Mouse (Mus musculus) myocyte (in vitro differentiated cells): ENCODE measurements around the gene Kbtbd13.

ENCODE experiments used
- E2F4 ChIP-seq: IDR thresholded peaks from one replicate; pipeline ENCODE4 v1.6.1; 2011; ENCODE audit warnings: mild to moderate bottlenecking, control low read depth, moderate library complexity; ENCODE audit not compliant: insufficient read depth
- MAX ChIP-seq: IDR thresholded peaks from one replicate; pipeline ENCODE4 v1.6.1; 2011; ENCODE audit warnings: low read depth, mild to moderate bottlenecking, control low read depth
- POLR2A ChIP-seq: IDR thresholded peaks from one replicate; pipeline ENCODE4 v1.6.1; 2011; ENCODE audit warnings: low read depth, mild to moderate bottlenecking, control low read depth, moderate library complexity; ENCODE audit not compliant: insufficient read length
- REST ChIP-seq: IDR thresholded peaks from one replicate; pipeline ENCODE4 v1.6.1; 2011; ENCODE audit warnings: mild to moderate bottlenecking, control low read depth, moderate library complexity; ENCODE audit not compliant: insufficient read depth, insufficient read length
- TCF12 ChIP-seq: IDR thresholded peaks from one replicate; pipeline ENCODE4 v1.6.1; 2011; ENCODE audit warnings: mild to moderate bottlenecking, control low read depth; ENCODE audit not compliant: poor library complexity, insufficient read depth, severe bottlenecking
- USF1 ChIP-seq: IDR thresholded peaks from one replicate; pipeline ENCODE4 v1.6.1; 2011; ENCODE audit warnings: low read depth, mild to moderate bottlenecking, control low read depth, moderate library complexity

DNA sequence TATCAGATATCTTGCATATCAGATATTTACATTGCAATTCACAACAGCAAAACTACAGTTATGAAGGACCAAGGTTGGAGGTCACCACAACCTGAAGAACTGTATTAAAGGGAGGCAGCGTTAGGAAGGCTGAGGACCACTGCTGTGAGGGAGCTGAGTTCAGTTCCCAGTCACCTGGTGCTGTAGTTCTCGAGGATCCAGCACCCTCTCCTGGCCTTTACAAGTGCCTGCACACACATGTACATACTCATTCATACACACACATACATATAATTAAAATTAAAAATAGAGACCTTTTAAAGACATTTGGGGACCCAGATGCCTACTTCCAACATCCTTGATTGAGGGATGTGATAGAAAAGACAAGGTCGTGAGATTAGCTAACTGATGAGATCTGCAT, 28.2 kb upstream of the Kbtbd13 start:
- TF ChIP-seq USF1 (no peak), MAX (no peak), POLR2A (no peak), REST (no peak), E2F4 (no peak), TCF12 (no peak)
